Mouse (Mus musculus) mouse embryonic stem cell (cell line): Measurements from ENCODE around the gene Plekhd1.

Experiments used
- in situ Hi-C, 2 experiments: fragments of 300-500 bp; cut with MboI; formaldehyde crosslinking; loops; 1 replicate in 1 of 2; 3 replicates in 1 of 2; pipeline ENCODE4 v1.14.3; 2019 to 2020; ENCODE audit warnings: low sequenced_read_pairs in 2 of 2, low pct_unique_long_range_greater_than_20kb in 1 of 2, mixed read lengths in 1 of 2; ENCODE audit not compliant: unreplicated experiment in 1 of 2

The Plekhd1 gene

GRCm38 (mm10) chr12:80692269-80692972 lies at the start of gene Plekhd1:
Gene Plekhd1 (plus strand): TSS chr12:80692591.
- in situ Hi-C loops: no loop called here

- in situ Hi-C loops: no loop called here
These were observed 49.4 kb upstream of the Plekhd1 start for GRCm38 (mm10) chr12:80642725-80643692.

GRCm38 (mm10) chr12:80643693-80644505 lies 48.5 kb upstream of the Plekhd1 start, which contains the start of the genes Slc39a9 and Erh:
Gene Slc39a9 (plus strand): TSS chr12:80643883.
Gene Erh (minus strand): TSS chr12:80644341.
- in situ Hi-C loops: no loop called here

- in situ Hi-C loops: no loop called here
These were observed 47.9 kb upstream of the Plekhd1 start for GRCm38 (mm10) chr12:80644506-80644868.

GRCm38 (mm10) chr12:80646377-80646776 lies 46.0 kb upstream of the Plekhd1 start:
- in situ Hi-C loops: no loop called here

GRCm38 (mm10) chr12:80653951-80654658 lies 38.3 kb upstream of the Plekhd1 start:
- in situ Hi-C loops: no loop called here

- in situ Hi-C loops: no loop called here
These were observed 37.7 kb upstream of the Plekhd1 start for GRCm38 (mm10) chr12:80654659-80655025.

GRCm38 (mm10) chr12:80658661-80659060 lies 33.7 kb upstream of the Plekhd1 start:
- in situ Hi-C loops: no loop called here

- in situ Hi-C loops: no loop called here
These were observed 30.1 kb upstream of the Plekhd1 start for GRCm38 (mm10) chr12:80662322-80662721.

- in situ Hi-C loops: no loop called here
These were observed 28.5 kb upstream of the Plekhd1 start for GRCm38 (mm10) chr12:80663935-80664334.

GRCm38 (mm10) chr12:80668391-80668790 lies 24.0 kb upstream of the Plekhd1 start:
- in situ Hi-C loops: no loop called here

GRCm38 (mm10) chr12:80673170-80673569 lies 19.2 kb upstream of the Plekhd1 start:
- in situ Hi-C loops: no loop called here

- in situ Hi-C loops: no loop called here
These were observed 11.1 kb upstream of the Plekhd1 start for GRCm38 (mm10) chr12:80681340-80681739.

GRCm38 (mm10) chr12:80683554-80683953 lies 8.8 kb upstream of the Plekhd1 start:
- in situ Hi-C loops: no loop called here

GRCm38 (mm10) chr12:80684316-80684715 lies 8.1 kb upstream of the Plekhd1 start:
- in situ Hi-C loops: no loop called here

- in situ Hi-C loops: no loop called here
These were observed 4.6 kb upstream of the Plekhd1 start for GRCm38 (mm10) chr12:80687788-80688211.

GRCm38 (mm10) chr12:80689696-80690095 lies 2.7 kb upstream of the Plekhd1 start:
- in situ Hi-C loops: no loop called here

GRCm38 (mm10) chr12:80691671-80692091 lies 710 bp upstream of the Plekhd1 start:
- in situ Hi-C loops: no loop called here
